Mouse (Mus musculus) CH12.LX (cell line): ENCODE results near the gene Gbx1.

Experiments used
- CHD1 ChIP-seq: IDR thresholded peaks from 2 replicates; pipeline ENCODE4 v1.6.1; 2012; ENCODE audit warnings: low read depth, low read length, improper control_type of control experiment, inconsistent platforms
- POLR2A ChIP-seq: IDR thresholded peaks from 2 replicates; pipeline ENCODE4 v1.6.1; 2011; ENCODE audit warnings: low read depth, mild to moderate bottlenecking, improper control_type of control experiment, low read length
- POLR2AphosphoS2 ChIP-seq: IDR thresholded peaks from 2 replicates; pipeline ENCODE4 v1.6.1; 2011; ENCODE audit warnings: low read depth, low read length, improper control_type of control experiment

DNA sequence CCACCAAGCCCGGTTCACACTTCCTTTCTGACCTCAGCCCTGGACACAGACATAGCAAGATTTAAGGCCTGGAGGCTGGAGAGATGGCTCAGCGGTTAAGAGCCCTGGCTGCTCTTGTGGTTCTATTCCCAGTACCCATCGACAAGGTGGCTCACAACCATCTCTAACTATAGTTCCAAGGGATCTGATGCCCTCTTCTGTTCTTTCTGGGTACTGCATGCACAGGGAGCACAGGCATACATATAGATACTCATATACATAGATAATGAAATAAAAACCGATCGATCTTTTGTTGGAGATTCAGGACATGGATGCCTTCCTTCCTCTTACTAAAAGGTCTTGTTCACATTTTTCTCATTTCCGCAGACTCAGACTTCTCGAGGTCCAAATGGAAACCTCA, 18.6 kb downstream of the Gbx1 start:
- TF ChIP-seq POLR2A (no peak), POLR2AphosphoS2 (no peak), CHD1 (no peak)
